Mouse (Mus musculus) forebrain, postnatal 0 days (tissue): ENCODE measurements around the gene Nek7. TPM values are rescaled to one million over a fixed set of nuclear protein-coding genes. Genes with fewer than 3 reads are reported as not detected.
A peak's percentile ranks its signal among the peaks of the same experiment; 100 is the strongest.

Experiments
- ATAC-seq: fragments of 200-750 bp; cut with Nextera tagmentation; 2 replicates; pipeline ENCODE4 v1.8.0; 2017; ENCODE audit warnings: mild to moderate bottlenecking, moderate library complexity
- DNase-seq: peaks from one replicate; pipeline ENCODE4 v3.0.0-alpha.2; 2015
- H3K27ac ChIP-seq: fragments of 300-500 bp; sonication (generic); 2 replicates; pipeline ENCODE4 v1.5.1; 2014; ENCODE audit warnings: low read depth, mild to moderate bottlenecking, antibody characterized with exemption, low read length, moderate library complexity, mixed read lengths
- H3K27me3 ChIP-seq: fragments of 300-500 bp; sonication (generic); 2 replicates; pipeline ENCODE4 v1.6.1; 2014; ENCODE audit warnings: mild to moderate bottlenecking, low read length, mixed read lengths; ENCODE audit not compliant: insufficient read depth
- H3K36me3 ChIP-seq: fragments of 300-500 bp; sonication (generic); 2 replicates; pipeline ENCODE4 v1.6.1; 2014; ENCODE audit warnings: mild to moderate bottlenecking, moderate library complexity; ENCODE audit not compliant: insufficient read depth
- H3K4me1 ChIP-seq: fragments of 300-500 bp; sonication (generic); 2 replicates; pipeline ENCODE4 v1.6.1; 2014; ENCODE audit warnings: antibody characterized with exemption; ENCODE audit not compliant: insufficient read depth
- H3K4me2 ChIP-seq: fragments of 300-500 bp; sonication (generic); 2 replicates; pipeline ENCODE4 v1.6.1; 2014; ENCODE audit warnings: low read depth, mild to moderate bottlenecking, moderate library complexity
- H3K4me3 ChIP-seq: fragments of 300-500 bp; sonication (generic); 2 replicates; pipeline ENCODE4 v1.5.1; 2014; ENCODE audit warnings: low read depth, low read length, mixed read lengths
- H3K9ac ChIP-seq: fragments of 300-500 bp; sonication (generic); 2 replicates; pipeline ENCODE4 v1.6.1; 2014; ENCODE audit warnings: mild to moderate bottlenecking
- H3K9me3 ChIP-seq: fragments of 300-500 bp; sonication (generic); 2 replicates; pipeline ENCODE4 v1.6.1; 2016; ENCODE audit warnings: low read length
- CTCF ChIP-seq: sonication (generic); IDR thresholded peaks from 2 replicates; pipeline ENCODE4 v1.5.1; 2016; ENCODE audit warnings: antibody characterized with exemption, control low read depth, low read depth
- WGBS: fragments of 180-500 bp; shearing (Covaris S2); extraction: QIAGEN DNeasy Blood & Tissue Kit; methylation state at CpG from one replicate; pipeline ENCODE4 v1.1.7; 2014; 5-methylcytosine and 5-hydroxymethylcytosine counted together
- polyA plus RNA-seq: library from polyadenylated mRNA; unstranded; fragments of >200 nt; fragmentation: Nextera tagmentation; extraction: Ambion mirVana; gene quantifications from 2 replicates; pipeline ENCODE4 v1.2.1, GENCODE M21; 2015
- total RNA-seq: library from RNA; depleted of rRNA; stranded (reverse); fragments of >200 nt; gene quantifications from 2 replicates; pipeline ENCODE4 v1.2.3, GENCODE M21; 2014; rRNA removed

The Nek7 gene
- total RNA-seq (10.9 and 15.4 TPM in 2 replicates), polyA plus RNA-seq (9.9 and 15.3 TPM in 2 replicates)

- Histone ChIP-seq H3K36me3 (no peaks in the 10 kb centered on the region), H3K9ac (peak within 1 kb of the TSS; percentile 56), H3K27me3 (no peaks in the 10 kb centered on the region), H3K9me3 (no peaks in the 10 kb centered on the region), H3K4me3 (peak within 1 kb of the TSS; percentile 94), H3K27ac (peak within 1 kb of the TSS; percentile 80), H3K4me1 (peaks cover 12% of the 10 kb centered on the region; the same call in 1 of the 2 replicates), H3K4me2 (peak within 1 kb of the TSS; percentile 90)
- peak; percentile 45 for DNase-seq
- no peak for ATAC-seq
- peak; percentile 64 for TF ChIP-seq CTCF
- WGBS, result 1% methylated on average over 11 of the region's 11 CpGs
Measured at GRCm38 (mm10) chr1:138619996-138620461, at the start of gene Nek7. Gene Nek7 (minus strand): TSS chr1:138620141.

DNA sequence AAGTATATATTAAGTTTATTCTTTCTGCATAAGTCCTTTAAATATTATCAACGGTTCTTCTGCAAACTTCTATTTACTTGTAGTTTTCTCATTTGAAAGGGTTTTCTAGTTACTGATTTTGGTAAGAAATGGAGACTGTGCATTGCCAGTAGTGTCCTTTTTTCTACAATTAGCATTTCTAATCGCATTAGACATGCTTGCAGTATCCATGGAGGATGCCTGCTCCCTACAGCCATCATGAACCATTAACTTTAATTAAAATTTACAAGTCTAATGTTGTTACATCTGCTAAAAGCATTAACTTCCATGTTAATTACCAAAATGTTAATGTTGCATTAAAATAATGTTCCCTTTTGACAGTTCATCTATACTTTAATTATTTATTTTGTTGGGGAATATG, 42.4 kb upstream of the Nek7 start:
- no peaks in the 10 kb centered on the region for H3K4me1 ChIP-seq
- no peak for TF ChIP-seq CTCF
- H3K4me3 ChIP-seq, result no peak overlapping the region
- no peak overlapping the region for H3K4me2 ChIP-seq
- no peak overlapping the region for H3K27ac ChIP-seq
- no peaks in the 10 kb centered on the region for H3K27me3 ChIP-seq
- DNase-seq (no peak), ATAC-seq (no peak)
- WGBS, result 80% methylated on average over 2 of the region's 2 CpGs
- no peaks in the 10 kb centered on the region for H3K9me3 ChIP-seq
- no peak overlapping the region for H3K9ac ChIP-seq
- no peaks in the 10 kb centered on the region for H3K36me3 ChIP-seq

- Histone ChIP-seq H3K9me3 (no peaks in the 10 kb centered on the region), H3K4me2 (no peak overlapping the region), H3K9ac (no peak overlapping the region), H3K27me3 (no peaks in the 10 kb centered on the region), H3K27ac (no peak overlapping the region), H3K4me3 (no peak overlapping the region), H3K36me3 (no peaks in the 10 kb centered on the region), H3K4me1 (no peaks in the 10 kb centered on the region)
- DNase-seq (no peak), ATAC-seq (no peak)
- no peak for TF ChIP-seq CTCF
Measured at GRCm38 (mm10) chr1:138654212-138654611, 34.3 kb upstream of the Nek7 start.

GRCm38 (mm10) chr1:138644991-138645390, 25.1 kb upstream of the Nek7 start:
- Histone ChIP-seq H3K9ac (no peak overlapping the region), H3K36me3 (no peaks in the 10 kb centered on the region), H3K4me2 (no peak overlapping the region), H3K27ac (no peak overlapping the region), H3K9me3 (no peaks in the 10 kb centered on the region), H3K4me1 (no peaks in the 10 kb centered on the region), H3K27me3 (no peaks in the 10 kb centered on the region), H3K4me3 (no peak overlapping the region)
- TF ChIP-seq CTCF, result no peak
- 69% methylated on average over 3 of the region's 3 CpGs for WGBS
- DNase-seq (no peak), ATAC-seq (no peak)

- H3K9me3 ChIP-seq, result no peaks in the 10 kb centered on the region
- H3K27me3 ChIP-seq, result no peaks in the 10 kb centered on the region
- no peak overlapping the region for H3K4me2 ChIP-seq
- DNase-seq (no peak), ATAC-seq (no peak)
- no peaks in the 10 kb centered on the region for H3K36me3 ChIP-seq
- no peak overlapping the region for H3K4me3 ChIP-seq
- H3K9ac ChIP-seq, result no peak overlapping the region
- WGBS, result 89% methylated on average over 3 of the region's 3 CpGs
- H3K4me1 ChIP-seq, result no peaks in the 10 kb centered on the region
- H3K27ac ChIP-seq, result no peak overlapping the region
- no peak for TF ChIP-seq CTCF
Measured at GRCm38 (mm10) chr1:138643306-138643830, 23.4 kb upstream of the Nek7 start.

- ATAC-seq, result no peak
- 70% methylated on average over 4 of the region's 4 CpGs for WGBS
- Histone ChIP-seq H3K4me1 (no peaks in the 10 kb centered on the region), H3K27ac (no peak overlapping the region), H3K4me2 (no peak overlapping the region), H3K36me3 (no peaks in the 10 kb centered on the region), H3K4me3 (no peak overlapping the region), H3K27me3 (no peaks in the 10 kb centered on the region), H3K9ac (no peak overlapping the region), H3K9me3 (no peaks in the 10 kb centered on the region)
- DNase-seq, result no peak
- TF ChIP-seq CTCF, result no peak
Measured at GRCm38 (mm10) chr1:138640934-138641461, 21.1 kb upstream of the Nek7 start.

- no peak for DNase-seq
- ATAC-seq, result no peak
- TF ChIP-seq CTCF, result peak; percentile 42
Measured at GRCm38 (mm10) chr1:138637850-138638249, 17.9 kb upstream of the Nek7 start.

More at GRCm38 (mm10) chr1:138637850-138638249, 17.9 kb upstream of the Nek7 start:
- H3K4me1 ChIP-seq, result no peaks in the 10 kb centered on the region
- H3K4me3 ChIP-seq, result no peak overlapping the region
- no peaks in the 10 kb centered on the region for H3K36me3 ChIP-seq
- no peak overlapping the region for H3K9ac ChIP-seq
- no peaks in the 10 kb centered on the region for H3K9me3 ChIP-seq
- H3K27ac ChIP-seq, result no peak overlapping the region
- H3K27me3 ChIP-seq, result no peaks in the 10 kb centered on the region
- no peak overlapping the region for H3K4me2 ChIP-seq
